Mouse (Mus musculus): ENCODE measurements around the gene Smc4. TPM values are rescaled to one million over a fixed set of nuclear protein-coding genes. Genes with fewer than 3 reads are reported as not detected.

Gene Smc4
- polyA plus RNA-seq (2014; fragmentation: Nextera tagmentation; extraction: Ambion mirVana) = 209 and 222 TPM in 2 replicates

DNA sequence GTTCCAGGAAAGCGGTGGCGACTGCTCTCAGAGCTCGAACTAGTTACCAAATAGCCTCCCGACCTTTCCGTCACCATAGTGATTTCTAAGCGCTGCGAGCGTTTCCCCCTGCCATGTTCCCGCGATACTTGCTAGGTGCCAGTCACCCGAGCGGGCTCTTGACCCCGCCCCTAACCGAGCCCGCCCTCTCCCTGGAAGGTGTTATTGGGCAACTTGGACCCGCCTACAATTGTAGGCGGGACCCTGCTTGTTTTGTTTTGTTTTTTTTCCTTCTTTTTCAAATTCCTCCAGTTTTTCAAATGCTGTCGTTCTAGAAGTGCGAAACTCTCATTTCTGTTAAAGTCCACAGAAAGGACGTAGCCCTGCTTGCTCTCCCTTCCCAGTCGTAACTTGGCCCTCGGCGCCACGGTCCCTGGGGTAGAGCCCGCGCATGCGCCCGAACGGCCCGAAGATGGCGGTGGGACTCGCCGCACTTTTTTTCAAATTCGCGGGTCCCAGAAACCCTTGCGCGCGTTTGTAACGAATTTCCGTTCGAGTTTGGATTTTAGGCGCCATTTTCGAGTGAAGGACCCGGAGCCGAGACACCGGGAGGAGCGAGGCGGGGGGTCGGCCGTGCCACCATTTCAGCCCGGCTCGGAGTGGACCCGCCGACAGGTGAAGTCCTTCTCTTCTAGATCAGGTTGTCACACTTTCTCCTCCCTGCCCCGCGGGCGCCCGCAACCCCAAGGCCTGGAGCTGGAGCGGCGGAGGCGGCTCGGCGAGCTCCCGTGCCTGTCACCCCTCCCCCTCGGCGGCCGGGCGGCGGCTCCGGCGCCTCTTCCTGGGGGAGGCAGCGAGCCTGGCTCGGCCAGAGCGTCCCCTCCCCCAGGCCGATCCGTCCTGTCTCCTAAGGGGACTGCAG, at the start of gene Smc4, which contains the start of gene Ift80:
Smc4 (plus strand) TSS at position 302 of the 901 bp plus-strand sequence.
Ift80 (minus strand) TSS at position 134 of the 901 bp plus-strand sequence.
- DNase-seq (ENCODE audit: low spot score) (peak; percentile 98), ATAC-seq (ENCODE audit: insufficient number of reproducible peaks, low FRiP score, low TSS enrichment, low read depth) (peak; percentile 94)
- H3K9ac ChIP-seq (ENCODE audit: low read length) = peak within 1 kb of the TSS; percentile 95
- no peaks in the 10 kb centered on the region for H3K27me3 ChIP-seq (ENCODE audit: control insufficient read depth, insufficient read depth, low read length)
- H3K36me3 ChIP-seq (ENCODE audit: control insufficient read depth, insufficient read depth, low read length) = no peaks in the 10 kb centered on the region
- peak within 1 kb of the TSS; percentile 93 for H3K27ac ChIP-seq (replicated peaks; ENCODE audit: low read depth, low read length)
- peak within 1 kb of the TSS; percentile 98 for H3K4me3 ChIP-seq (ENCODE audit: low read depth, low read length)
- peak within 1 kb of the TSS; percentile 71 for H3K4me2 ChIP-seq (ENCODE audit: low read depth, severe bottlenecking)
- H3K4me1 ChIP-seq (ENCODE audit: control insufficient read depth, insufficient read depth, low read length) = no peaks in the 10 kb centered on the region; the same call in 1 of the 2 replicates
- WGBS = under 1% methylated on average over 74 of the region's 76 CpGs
- no peaks in the 10 kb centered on the region for H3K9me3 ChIP-seq (ENCODE audit: control insufficient read depth, low read length)

DNA sequence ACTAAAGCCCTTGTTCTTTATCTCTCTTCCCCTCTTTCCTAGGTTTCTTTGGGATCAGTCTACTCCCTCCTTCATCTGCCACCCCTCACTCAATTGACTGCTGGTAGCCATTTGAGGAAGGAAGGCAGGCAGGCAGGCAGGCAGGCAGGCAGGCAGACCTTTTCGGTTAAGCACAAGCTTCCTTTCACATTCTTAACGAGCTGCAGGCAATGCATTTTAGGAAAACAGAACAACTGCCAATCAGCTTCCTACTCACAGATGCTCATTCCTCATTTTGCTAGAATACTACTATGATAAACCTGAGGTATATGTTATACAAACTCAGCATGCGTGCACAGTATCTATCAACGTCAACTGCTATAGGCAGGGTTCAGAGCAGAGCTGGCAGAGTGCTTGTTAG, 48.1 kb upstream of the Smc4 start:
- no peak for ATAC-seq (ENCODE audit: insufficient number of reproducible peaks, low FRiP score, low TSS enrichment, low read depth)
- Histone ChIP-seq H3K27ac (replicated peaks; ENCODE audit: low read depth, low read length) (no peak overlapping the region), H3K27me3 (ENCODE audit: control insufficient read depth, insufficient read depth, low read length) (no peaks in the 10 kb centered on the region), H3K4me2 (ENCODE audit: low read depth, severe bottlenecking) (no peak overlapping the region), H3K9me3 (ENCODE audit: control insufficient read depth, low read length) (no peaks in the 10 kb centered on the region), H3K36me3 (ENCODE audit: control insufficient read depth, insufficient read depth, low read length) (no peaks in the 10 kb centered on the region), H3K9ac (ENCODE audit: low read length) (no peak overlapping the region), H3K4me1 (ENCODE audit: control insufficient read depth, insufficient read depth, low read length) (no peaks in the 10 kb centered on the region), H3K4me3 (ENCODE audit: low read depth, low read length) (no peak overlapping the region)
- WGBS = 54% methylated on average over 4 of the region's 4 CpGs
- DNase-seq (ENCODE audit: low spot score) = no peak

DNA sequence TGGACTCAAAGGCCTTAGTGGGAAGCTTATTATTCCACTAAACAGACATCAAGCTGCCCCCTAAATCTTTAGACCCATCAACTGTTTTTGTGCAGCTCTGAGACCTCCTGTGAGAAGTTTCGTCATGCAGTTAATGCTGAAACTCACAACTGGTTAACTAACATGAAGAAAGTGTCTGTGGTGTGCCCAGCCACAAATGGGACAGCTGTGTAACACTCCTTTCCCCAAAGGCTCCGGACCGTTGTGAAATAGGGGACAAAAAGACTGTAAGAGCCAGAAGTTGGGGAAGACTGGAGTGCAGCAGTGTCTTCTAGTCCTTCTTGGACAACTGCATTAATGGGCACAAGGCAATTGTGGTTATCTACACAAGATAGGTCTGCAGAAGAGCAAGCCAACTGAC, 47.1 kb upstream of the Smc4 start:
- no peak overlapping the region for H3K27ac ChIP-seq (replicated peaks; ENCODE audit: low read depth, low read length)
- no peak for DNase-seq (ENCODE audit: low spot score)
- no peak for ATAC-seq (ENCODE audit: insufficient number of reproducible peaks, low FRiP score, low TSS enrichment, low read depth)

DNA sequence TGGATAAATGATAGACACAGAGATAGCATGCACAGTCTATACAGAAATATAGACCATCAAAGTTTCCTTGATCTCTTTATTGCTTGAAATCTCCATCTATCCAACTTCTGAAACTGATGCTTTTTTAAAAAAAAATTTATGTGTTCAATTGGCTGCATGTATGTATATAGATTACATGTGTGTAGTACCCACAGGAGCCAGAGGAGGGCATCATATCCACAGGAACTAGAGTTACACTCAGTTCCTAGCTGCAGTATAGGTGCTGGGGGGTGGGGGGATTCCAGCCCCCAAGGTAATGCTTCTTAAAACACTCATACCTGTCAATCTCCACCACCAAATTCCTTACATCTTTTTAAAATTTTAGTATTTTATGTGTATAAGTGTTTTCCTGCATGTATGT, 39.9 kb upstream of the Smc4 start:
- Histone ChIP-seq H3K9ac (ENCODE audit: low read length) (no peak overlapping the region), H3K4me3 (ENCODE audit: low read depth, low read length) (no peak overlapping the region), H3K36me3 (ENCODE audit: control insufficient read depth, insufficient read depth, low read length) (peaks cover 12% of the 10 kb centered on the region; the same call in 1 of the 2 replicates), H3K27me3 (ENCODE audit: control insufficient read depth, insufficient read depth, low read length) (no peaks in the 10 kb centered on the region), H3K4me1 (ENCODE audit: control insufficient read depth, insufficient read depth, low read length) (no peaks in the 10 kb centered on the region), H3K9me3 (ENCODE audit: control insufficient read depth, low read length) (no peaks in the 10 kb centered on the region), H3K4me2 (ENCODE audit: low read depth, severe bottlenecking) (no peak overlapping the region), H3K27ac (replicated peaks; ENCODE audit: low read depth, low read length) (no peak overlapping the region)
- ATAC-seq (ENCODE audit: insufficient number of reproducible peaks, low FRiP score, low TSS enrichment, low read depth) (no peak), DNase-seq (ENCODE audit: low spot score) (no peak)

More for the DNA sequence above, 47.1 kb upstream of the Smc4 start:
- Histone ChIP-seq H3K4me3 (ENCODE audit: low read depth, low read length) (no peak overlapping the region), H3K4me1 (ENCODE audit: control insufficient read depth, insufficient read depth, low read length) (no peaks in the 10 kb centered on the region), H3K36me3 (ENCODE audit: control insufficient read depth, insufficient read depth, low read length) (no peaks in the 10 kb centered on the region), H3K4me2 (ENCODE audit: low read depth, severe bottlenecking) (no peak overlapping the region), H3K27me3 (ENCODE audit: control insufficient read depth, insufficient read depth, low read length) (no peaks in the 10 kb centered on the region), H3K9ac (ENCODE audit: low read length) (no peak overlapping the region), H3K9me3 (ENCODE audit: control insufficient read depth, low read length) (no peaks in the 10 kb centered on the region)
- WGBS = 90% methylated on average over 3 of the region's 3 CpGs

GRCm38 (mm10) chr3:68966527-68967285, 37.8 kb upstream of the Smc4 start:
- no peak overlapping the region for H3K4me3 ChIP-seq (ENCODE audit: low read depth, low read length)
- ATAC-seq (ENCODE audit: insufficient number of reproducible peaks, low FRiP score, low TSS enrichment, low read depth) = no peak
- H3K4me2 ChIP-seq (ENCODE audit: low read depth, severe bottlenecking) = no peak overlapping the region
- 95% methylated on average over 6 of the region's 6 CpGs for WGBS
- no peak overlapping the region for H3K27ac ChIP-seq (replicated peaks; ENCODE audit: low read depth, low read length)
- no peak for DNase-seq (ENCODE audit: low spot score)
- no peaks in the 10 kb centered on the region for H3K27me3 ChIP-seq (ENCODE audit: control insufficient read depth, insufficient read depth, low read length)
- H3K9me3 ChIP-seq (ENCODE audit: control insufficient read depth, low read length) = no peaks in the 10 kb centered on the region
- peaks cover 12% of the 10 kb centered on the region; the same call in 1 of the 2 replicates for H3K36me3 ChIP-seq (ENCODE audit: control insufficient read depth, insufficient read depth, low read length)
- H3K9ac ChIP-seq (ENCODE audit: low read length) = no peak overlapping the region
- no peaks in the 10 kb centered on the region for H3K4me1 ChIP-seq (ENCODE audit: control insufficient read depth, insufficient read depth, low read length)

DNA sequence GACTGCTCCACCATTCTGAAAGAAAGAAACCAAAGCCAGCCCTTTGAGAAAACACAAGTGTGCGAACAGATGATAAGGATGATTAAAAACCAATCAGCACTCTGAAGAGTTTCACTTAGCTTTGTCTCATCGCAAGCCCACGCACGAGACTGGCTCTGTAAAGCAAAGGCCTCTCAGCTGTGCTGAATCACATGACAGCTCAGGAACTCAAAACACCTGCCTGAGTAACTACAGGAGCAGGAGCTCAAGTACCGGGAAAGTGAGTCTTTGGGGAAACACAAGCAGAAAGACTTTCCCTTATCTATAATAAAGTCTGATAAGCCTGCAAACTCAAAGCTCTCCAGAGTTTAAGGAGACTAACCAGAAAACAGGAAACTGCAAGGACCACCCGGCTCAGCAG, 37.1 kb upstream of the Smc4 start:
- Histone ChIP-seq H3K27ac (replicated peaks; ENCODE audit: low read depth, low read length) (no peak overlapping the region), H3K9me3 (ENCODE audit: control insufficient read depth, low read length) (no peaks in the 10 kb centered on the region), H3K4me3 (ENCODE audit: low read depth, low read length) (no peak overlapping the region), H3K9ac (ENCODE audit: low read length) (no peak overlapping the region), H3K4me2 (ENCODE audit: low read depth, severe bottlenecking) (no peak overlapping the region), H3K27me3 (ENCODE audit: control insufficient read depth, insufficient read depth, low read length) (no peaks in the 10 kb centered on the region), H3K4me1 (ENCODE audit: control insufficient read depth, insufficient read depth, low read length) (no peaks in the 10 kb centered on the region), H3K36me3 (ENCODE audit: control insufficient read depth, insufficient read depth, low read length) (peaks cover 12% of the 10 kb centered on the region; the same call in 1 of the 2 replicates)
- WGBS = 84% methylated on average over 6 of the region's 6 CpGs
- no peak for ATAC-seq (ENCODE audit: insufficient number of reproducible peaks, low FRiP score, low TSS enrichment, low read depth)
- no peak for DNase-seq (ENCODE audit: low spot score)

GRCm38 (mm10) chr3:68969091-68969590, 35.4 kb upstream of the Smc4 start:
- H3K4me2 ChIP-seq (ENCODE audit: low read depth, severe bottlenecking) = no peak overlapping the region
- WGBS = 85% methylated on average over 3 of the region's 3 CpGs
- DNase-seq (ENCODE audit: low spot score) = no peak
- no peak overlapping the region for H3K27ac ChIP-seq (replicated peaks; ENCODE audit: low read depth, low read length)
- no peaks in the 10 kb centered on the region for H3K27me3 ChIP-seq (ENCODE audit: control insufficient read depth, insufficient read depth, low read length)
- no peak overlapping the region for H3K4me3 ChIP-seq (ENCODE audit: low read depth, low read length)
- peaks cover 12% of the 10 kb centered on the region; the same call in 1 of the 2 replicates for H3K36me3 ChIP-seq (ENCODE audit: control insufficient read depth, insufficient read depth, low read length)
- no peak overlapping the region for H3K9ac ChIP-seq (ENCODE audit: low read length)
- H3K9me3 ChIP-seq (ENCODE audit: control insufficient read depth, low read length) = no peaks in the 10 kb centered on the region
- no peak for ATAC-seq (ENCODE audit: insufficient number of reproducible peaks, low FRiP score, low TSS enrichment, low read depth)
- no peaks in the 10 kb centered on the region for H3K4me1 ChIP-seq (ENCODE audit: control insufficient read depth, insufficient read depth, low read length)

DNA sequence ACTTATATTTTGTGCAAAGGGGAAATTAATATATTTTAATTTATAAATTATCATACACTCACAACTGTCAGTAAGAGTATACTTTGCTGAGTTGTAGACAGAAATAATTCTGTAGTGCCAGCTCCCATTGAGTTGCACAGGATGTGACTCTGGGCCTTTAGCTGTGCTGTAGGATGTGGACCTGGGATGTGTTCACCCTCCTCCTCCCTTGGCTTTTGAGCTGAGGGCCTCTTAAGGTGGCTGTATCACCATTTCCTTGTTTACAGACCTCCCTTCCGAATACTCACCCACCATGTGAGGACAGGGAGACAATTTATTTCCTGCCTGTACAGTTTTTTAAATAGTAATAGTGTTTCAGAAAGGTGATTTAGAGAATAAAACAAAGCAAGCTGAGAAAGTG, 31.0 kb upstream of the Smc4 start:
- no peaks in the 10 kb centered on the region for H3K9me3 ChIP-seq (ENCODE audit: control insufficient read depth, low read length)
- no peaks in the 10 kb centered on the region for H3K4me1 ChIP-seq (ENCODE audit: control insufficient read depth, insufficient read depth, low read length)
- DNase-seq (ENCODE audit: low spot score) (no peak), ATAC-seq (ENCODE audit: insufficient number of reproducible peaks, low FRiP score, low TSS enrichment, low read depth) (no peak)
- H3K27ac ChIP-seq (replicated peaks; ENCODE audit: low read depth, low read length) = no peak overlapping the region
- no peak overlapping the region for H3K4me3 ChIP-seq (ENCODE audit: low read depth, low read length)
- H3K27me3 ChIP-seq (ENCODE audit: control insufficient read depth, insufficient read depth, low read length) = no peaks in the 10 kb centered on the region
- H3K4me2 ChIP-seq (ENCODE audit: low read depth, severe bottlenecking) = no peak overlapping the region
- H3K36me3 ChIP-seq (ENCODE audit: control insufficient read depth, insufficient read depth, low read length) = no peaks in the 10 kb centered on the region
- H3K9ac ChIP-seq (ENCODE audit: low read length) = no peak overlapping the region
- 75% methylated on average over 1 of the region's 1 CpGs for WGBS

All from limb, embryonic 11.5 days (tissue).